Mouse (Mus musculus) hindbrain, embryonic 13.5 days (tissue): Measurements from ENCODE around the gene Mrps11. TPM values are rescaled to one million over a fixed set of nuclear protein-coding genes. Genes with fewer than 3 reads are reported as not detected.
A peak's percentile ranks its signal among the peaks of the same experiment; 100 is the strongest.

Experiments
- ATAC-seq: fragments of 200-750 bp; cut with Nextera tagmentation; 2 replicates; pipeline ENCODE4 v1.8.0; 2017; ENCODE audit warnings: moderate TSS enrichment; ENCODE audit not compliant: low FRiP score
- H3K27ac ChIP-seq: fragments of 300-500 bp; sonication (generic); 2 replicates; pipeline ENCODE4 v1.5.1; 2015; ENCODE audit warnings: inconsistent platforms, mild to moderate bottlenecking, moderate library complexity
- H3K27me3 ChIP-seq: fragments of 300-500 bp; sonication (generic); 2 replicates; pipeline ENCODE4 v1.6.1; 2015; ENCODE audit warnings: mild to moderate bottlenecking, inconsistent platforms
- H3K36me3 ChIP-seq: fragments of 300-500 bp; sonication (generic); 2 replicates; pipeline ENCODE4 v1.6.1; 2015; ENCODE audit warnings: mild to moderate bottlenecking, inconsistent platforms
- H3K4me1 ChIP-seq: fragments of 300-500 bp; sonication (generic); replicated peaks from 2 replicates; pipeline ENCODE4 v1.6.1; 2015; ENCODE audit warnings: inconsistent platforms
- H3K4me2 ChIP-seq: fragments of 300-500 bp; sonication (generic); 2 replicates; pipeline ENCODE4 v1.6.1; 2015; ENCODE audit warnings: inconsistent platforms, mild to moderate bottlenecking, moderate library complexity
- H3K4me3 ChIP-seq: fragments of 300-500 bp; sonication (generic); 2 replicates; pipeline ENCODE4 v1.5.1; 2015; ENCODE audit warnings: mild to moderate bottlenecking, inconsistent platforms
- H3K9ac ChIP-seq: fragments of 300-500 bp; sonication (generic); 2 replicates; pipeline ENCODE4 v1.6.1; 2015; ENCODE audit warnings: mild to moderate bottlenecking, inconsistent platforms
- H3K9me3 ChIP-seq: fragments of 300-500 bp; sonication (generic); 2 replicates; pipeline ENCODE4 v1.6.1; 2016; ENCODE audit warnings: inconsistent platforms
- WGBS: fragments of 180-500 bp; shearing (Covaris S2); methylation state at CpG from one replicate; pipeline ENCODE4 v1.1.7; 2015; 5-methylcytosine and 5-hydroxymethylcytosine counted together
- polyA plus RNA-seq: library from polyadenylated mRNA; unstranded; fragments of >200 nt; fragmentation: Nextera tagmentation; extraction: Ambion mirVana; gene quantifications from 2 replicates; pipeline ENCODE4 v1.2.1, GENCODE M21; 2015

Gene Mrps11
- polyA plus RNA-seq, 1 experiment from 2014 or later: 71.9 TPM

DNA sequence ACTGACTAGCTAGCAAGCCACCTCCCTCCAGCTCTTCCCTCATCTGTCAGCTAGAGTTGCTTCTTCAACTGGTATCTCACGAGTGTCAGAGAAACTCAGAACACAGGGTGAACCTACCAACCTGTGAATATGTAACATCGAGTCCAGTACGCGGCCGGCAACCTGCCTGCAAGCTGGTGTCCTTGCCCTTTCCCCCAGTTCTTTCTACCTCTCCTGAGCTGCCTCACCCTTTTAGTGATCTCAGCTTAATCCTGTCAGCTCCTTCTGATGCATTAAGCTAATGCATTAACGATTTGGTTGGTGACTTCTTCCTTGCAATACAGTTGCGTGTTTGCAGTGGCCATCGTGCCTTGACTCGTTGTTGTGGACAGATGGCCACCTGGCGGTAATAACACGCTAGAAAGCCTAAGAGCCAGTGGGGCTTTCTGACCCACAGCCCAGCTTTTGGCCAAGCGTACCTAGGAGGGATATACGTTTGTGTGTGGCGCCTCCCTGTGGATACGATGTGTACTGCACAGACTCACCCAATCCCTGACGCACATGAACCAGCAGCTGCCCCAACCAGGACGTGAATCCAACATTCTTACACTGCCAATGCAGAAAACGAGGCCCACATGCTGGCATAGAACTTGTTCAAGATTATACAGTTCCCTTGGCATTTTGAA lies 16.8 kb upstream of the Mrps11 start:
- H3K9ac ChIP-seq: no peak overlapping the region
- ATAC-seq: peak; percentile 81

GRCm38 (mm10) chr7:78767929-78768531 lies 14.9 kb upstream of the Mrps11 start:
- Histone ChIP-seq H3K9ac (no peak overlapping the region), H3K36me3 (peaks cover 14% of the 10 kb centered on the region), H3K27me3 (peaks cover 7% of the 10 kb centered on the region; the same call in 1 of the 2 replicates), H3K27ac (peak overlapping the region; percentile 41; the same call in 1 of the 2 replicates), H3K4me3 (no peak overlapping the region), H3K4me1 (peaks cover 10% of the 10 kb centered on the region; the same call in 1 of the 2 replicates), H3K4me2 (no peak overlapping the region), H3K9me3 (no peaks in the 10 kb centered on the region)
- WGBS: 74% methylated on average over 12 of the region's 12 CpGs
- ATAC-seq: no peak

More for the DNA sequence above, 16.8 kb upstream of the Mrps11 start:
- WGBS: 23% methylated on average over 18 of the region's 18 CpGs
- Histone ChIP-seq H3K4me2 (peak overlapping the region; percentile 34; the same call in 1 of the 2 replicates), H3K27me3 (peaks cover 7% of the 10 kb centered on the region; the same call in 1 of the 2 replicates), H3K36me3 (0 out of 2 replicates have a peak, but pooled peaks cover under 1% of the 10 kb centered on the region), H3K27ac (no peak overlapping the region), H3K9me3 (no peaks in the 10 kb centered on the region), H3K4me1 (peaks cover 10% of the 10 kb centered on the region; the same call in 1 of the 2 replicates), H3K4me3 (no peak overlapping the region)

GRCm38 (mm10) chr7:78769075-78769652 lies 13.8 kb upstream of the Mrps11 start:
- H3K4me2 ChIP-seq: no peak overlapping the region
- 77% methylated on average over 7 of the region's 7 CpGs for WGBS
- no peak overlapping the region for H3K4me3 ChIP-seq
- no peaks in the 10 kb centered on the region for H3K9me3 ChIP-seq
- no peak overlapping the region for H3K9ac ChIP-seq
- no peak overlapping the region for H3K27ac ChIP-seq
- H3K27me3 ChIP-seq: peaks cover 7% of the 10 kb centered on the region; the same call in 1 of the 2 replicates
- peaks cover 26% of the 10 kb centered on the region for H3K36me3 ChIP-seq
- no peak for ATAC-seq
- peaks cover 10% of the 10 kb centered on the region; the same call in 1 of the 2 replicates for H3K4me1 ChIP-seq

DNA sequence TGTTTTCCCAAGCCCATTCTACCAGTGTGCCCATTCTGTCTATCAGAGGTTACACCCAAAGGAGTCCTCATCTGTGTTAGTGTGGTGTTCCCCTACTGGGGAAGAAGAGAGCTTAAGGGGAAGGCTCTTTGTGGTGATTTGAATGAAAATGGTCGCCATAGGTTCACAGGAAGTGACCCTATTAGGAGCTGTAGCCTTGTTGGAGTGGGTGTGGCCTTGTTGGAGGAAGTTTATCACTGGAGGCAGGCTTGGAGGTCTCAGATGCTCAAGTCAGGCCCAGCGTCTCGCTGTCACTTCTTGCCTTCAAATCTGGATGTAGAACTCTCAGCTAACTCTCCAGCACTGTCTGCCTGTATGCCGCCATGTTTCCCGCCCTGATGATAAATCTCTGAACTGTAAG lies 12.0 kb upstream of the Mrps11 start:
- WGBS: 87% methylated on average over 5 of the region's 5 CpGs

DNA sequence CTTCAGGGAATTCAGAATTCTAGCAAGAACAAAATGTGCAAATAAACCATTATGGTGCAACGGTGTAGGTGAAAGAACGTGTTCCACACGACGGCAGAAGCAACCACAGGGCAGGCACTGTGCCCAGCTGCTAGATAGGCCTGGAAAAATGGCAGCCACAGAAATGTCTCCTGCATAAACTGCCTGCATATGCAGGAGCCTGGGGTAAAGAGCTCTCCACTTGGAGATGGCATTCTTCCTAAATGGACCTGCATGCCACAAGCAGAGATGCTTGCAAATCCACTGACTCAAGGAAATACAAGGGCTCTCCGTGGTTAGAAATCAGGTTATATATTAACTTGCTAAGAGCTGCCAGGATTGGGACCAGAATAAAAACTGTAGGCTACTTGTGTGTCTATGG lies 4.2 kb upstream of the Mrps11 start:
- no peak for ATAC-seq
- no peak overlapping the region for H3K4me2 ChIP-seq
- H3K4me3 ChIP-seq: no peak overlapping the region
- H3K36me3 ChIP-seq: peaks cover 63% of the 10 kb centered on the region
- no peak overlapping the region for H3K27ac ChIP-seq
- 93% methylated on average over 5 of the region's 5 CpGs for WGBS
- no peaks in the 10 kb centered on the region for H3K9me3 ChIP-seq
- H3K9ac ChIP-seq: no peak overlapping the region
- H3K27me3 ChIP-seq: no peaks in the 10 kb centered on the region
- peaks cover 15% of the 10 kb centered on the region for H3K4me1 ChIP-seq

More for the DNA sequence above, 12.0 kb upstream of the Mrps11 start:
- no peak for ATAC-seq
- peaks cover 4% of the 10 kb centered on the region; the same call in 1 of the 2 replicates for H3K4me1 ChIP-seq
- H3K4me3 ChIP-seq: no peak overlapping the region
- H3K27me3 ChIP-seq: peaks cover 3% of the 10 kb centered on the region; the same call in 1 of the 2 replicates
- no peak overlapping the region for H3K9ac ChIP-seq
- H3K9me3 ChIP-seq: no peaks in the 10 kb centered on the region
- H3K27ac ChIP-seq: no peak overlapping the region
- H3K36me3 ChIP-seq: peaks cover 43% of the 10 kb centered on the region
- H3K4me2 ChIP-seq: no peak overlapping the region

DNA sequence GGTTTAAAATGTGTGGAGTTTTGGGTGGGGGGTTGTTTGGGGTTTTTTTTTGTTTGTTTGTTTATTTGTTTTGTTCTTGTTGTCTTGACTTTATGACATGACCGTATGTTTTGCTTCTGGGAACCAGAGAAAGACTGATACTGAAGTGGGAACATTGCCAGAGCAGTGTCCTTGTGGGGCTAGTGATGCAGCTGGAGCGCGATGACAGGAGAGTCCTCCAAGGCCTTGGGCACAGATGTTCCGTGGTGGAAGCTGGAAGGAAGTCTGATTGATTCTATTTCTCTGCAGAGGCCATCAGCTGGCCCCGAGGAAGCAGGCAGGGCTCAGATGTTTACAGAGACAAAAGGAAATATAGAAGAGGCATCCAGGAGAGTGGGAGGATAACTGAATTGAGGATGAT lies 3.0 kb downstream of the Mrps11 start:
- peak overlapping the region; percentile 46; the same call in 1 of the 2 replicates for H3K9ac ChIP-seq
- no peak overlapping the region for H3K4me2 ChIP-seq
- H3K9me3 ChIP-seq: no peaks in the 10 kb centered on the region
- peaks cover 40% of the 10 kb centered on the region for H3K4me1 ChIP-seq
- H3K36me3 ChIP-seq: peaks cover 33% of the 10 kb centered on the region
- 65% methylated on average over 5 of the region's 5 CpGs for WGBS
- no peak for ATAC-seq
- peak overlapping the region; percentile 56 for H3K27ac ChIP-seq
- no peak overlapping the region for H3K4me3 ChIP-seq
- no peaks in the 10 kb centered on the region for H3K27me3 ChIP-seq

DNA sequence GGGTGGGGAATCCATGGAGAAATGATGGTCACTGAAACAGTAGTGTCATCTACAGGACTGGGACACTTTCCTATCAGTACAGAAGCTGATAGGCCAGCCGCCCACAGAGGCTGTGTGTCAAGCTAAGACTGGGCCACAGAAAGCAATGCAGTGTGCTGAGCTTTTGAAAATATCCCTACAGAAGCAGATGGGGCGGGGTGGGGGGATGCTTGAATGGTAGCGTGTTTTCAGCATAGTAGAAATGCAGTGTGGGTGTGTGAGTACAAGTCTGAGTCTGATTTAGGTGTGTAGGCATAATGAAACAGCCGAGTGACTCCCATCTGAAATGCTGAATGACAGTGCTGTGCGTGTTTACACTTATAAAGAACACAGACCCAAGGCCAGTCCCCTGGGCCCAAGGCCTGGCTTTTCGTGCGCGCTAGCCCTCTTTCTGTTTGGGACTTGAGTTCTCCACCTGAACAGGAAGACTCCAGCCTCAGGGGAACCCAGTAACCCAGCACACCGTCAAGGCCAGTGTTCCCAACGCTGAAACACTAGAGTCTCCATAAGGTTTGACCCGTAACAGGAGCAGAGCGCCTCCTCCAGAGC lies 5.0 kb downstream of the Mrps11 start:
- Histone ChIP-seq H3K9ac (0 out of 2 replicates have a peak overlapping the region, but pooled peaks have one; percentile 19), H3K9me3 (no peaks in the 10 kb centered on the region), H3K4me2 (no peak overlapping the region), H3K27me3 (no peaks in the 10 kb centered on the region), H3K4me1 (peaks cover 27% of the 10 kb centered on the region), H3K4me3 (no peak overlapping the region), H3K27ac (no peak overlapping the region), H3K36me3 (peaks cover 43% of the 10 kb centered on the region)
- 90% methylated on average over 12 of the region's 12 CpGs for WGBS
- no peak for ATAC-seq

- Histone ChIP-seq H3K4me1 (peaks cover 4% of the 10 kb centered on the region), H3K36me3 (peaks cover 45% of the 10 kb centered on the region), H3K9me3 (no peaks in the 10 kb centered on the region), H3K4me3 (no peak overlapping the region), H3K27me3 (no peaks in the 10 kb centered on the region), H3K4me2 (no peak overlapping the region), H3K9ac (no peak overlapping the region), H3K27ac (no peak overlapping the region)
- ATAC-seq: peak; percentile 79
- 83% methylated on average over 15 of the region's 15 CpGs for WGBS
Observed at GRCm38 (mm10) chr7:78791359-78792222, 8.7 kb downstream of the Mrps11 start.

DNA sequence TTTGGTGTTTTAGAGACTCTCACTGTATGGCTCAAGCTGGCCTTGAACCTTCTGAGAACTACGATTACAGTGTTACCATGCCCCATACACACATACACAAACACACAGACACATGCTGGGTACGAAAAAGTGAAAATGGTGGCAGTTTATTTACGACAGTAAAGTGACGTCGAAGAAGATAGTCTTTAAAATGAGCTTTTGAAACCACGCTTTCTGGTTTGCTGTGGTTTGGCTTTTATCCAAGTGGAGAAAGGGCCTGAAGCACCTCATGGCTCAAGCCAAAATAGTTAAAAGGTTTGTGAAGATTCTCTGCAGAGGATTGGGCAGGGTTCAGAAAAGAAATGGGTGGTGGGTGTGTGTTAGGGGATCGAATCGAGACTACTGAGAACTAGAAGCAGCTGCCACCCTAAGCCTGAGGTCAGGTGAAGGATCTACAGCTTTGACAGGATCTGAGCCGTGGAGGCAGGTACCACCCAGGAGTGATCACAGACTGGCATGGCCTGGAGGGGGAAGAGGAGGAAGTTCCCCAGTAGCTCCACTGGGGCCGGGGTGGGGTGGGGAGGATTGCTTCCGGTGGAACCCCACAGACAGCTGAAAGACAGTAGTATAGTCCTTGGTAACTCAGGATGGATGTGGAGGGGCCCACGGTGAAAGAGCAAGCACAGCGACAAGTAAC lies 11.1 kb downstream of the Mrps11 start:
- Histone ChIP-seq H3K9me3 (no peaks in the 10 kb centered on the region), H3K36me3 (peaks cover 34% of the 10 kb centered on the region), H3K4me2 (no peak overlapping the region), H3K27me3 (no peaks in the 10 kb centered on the region), H3K4me1 (peaks cover 13% of the 10 kb centered on the region), H3K4me3 (no peak overlapping the region), H3K27ac (no peak overlapping the region), H3K9ac (no peak overlapping the region)
- WGBS: 95% methylated on average over 13 of the region's 13 CpGs
- ATAC-seq: no peak

GRCm38 (mm10) chr7:78794571-78795092 lies 11.7 kb downstream of the Mrps11 start:
- peaks cover 13% of the 10 kb centered on the region for H3K4me1 ChIP-seq
- no peak overlapping the region for H3K4me3 ChIP-seq
- H3K27ac ChIP-seq: no peak overlapping the region
- ATAC-seq: no peak
- no peaks in the 10 kb centered on the region for H3K9me3 ChIP-seq
- no peak overlapping the region for H3K4me2 ChIP-seq
- no peaks in the 10 kb centered on the region for H3K27me3 ChIP-seq
- peaks cover 28% of the 10 kb centered on the region for H3K36me3 ChIP-seq
- WGBS: 79% methylated on average over 6 of the region's 6 CpGs
- H3K9ac ChIP-seq: no peak overlapping the region

- Histone ChIP-seq H3K36me3 (peaks cover 16% of the 10 kb centered on the region), H3K9me3 (no peaks in the 10 kb centered on the region), H3K4me1 (peaks cover 13% of the 10 kb centered on the region), H3K27me3 (0 out of 2 replicates have a peak, but pooled peaks cover 3% of the 10 kb centered on the region), H3K4me3 (no peak overlapping the region), H3K27ac (no peak overlapping the region), H3K4me2 (no peak overlapping the region), H3K9ac (no peak overlapping the region)
- ATAC-seq: no peak
- 91% methylated on average over 3 of the region's 3 CpGs for WGBS
Observed at GRCm38 (mm10) chr7:78796624-78797023, 13.7 kb downstream of the Mrps11 start.
